Mouse (Mus musculus) limb, embryonic 11.5 days (tissue): Measurements from ENCODE around the gene Ipmk. TPM values are rescaled to one million over a fixed set of nuclear protein-coding genes. Genes with fewer than 3 reads are reported as not detected.
A peak's percentile ranks its signal among the peaks of the same experiment; 100 is the strongest.

Source experiments
- ATAC-seq: fragments of 200-750 bp; cut with Nextera tagmentation; 2 replicates; pipeline ENCODE4 v1.8.0; 2017; ENCODE audit warnings: low read depth; ENCODE audit not compliant: insufficient number of reproducible peaks, low FRiP score, low TSS enrichment
- DNase-seq: peaks from one replicate; pipeline ENCODE4 v3.0.0-alpha.2; 2015; ENCODE audit warnings: low spot score
- H3K27ac ChIP-seq: fragments of 300-500 bp; sonication (generic); replicated peaks from 2 replicates; pipeline ENCODE4 v1.5.1; 2014; ENCODE audit warnings: low read depth, mild to moderate bottlenecking, low read length
- H3K27me3 ChIP-seq: fragments of 300-500 bp; sonication (generic); 2 replicates; pipeline ENCODE4 v1.6.1; 2014; ENCODE audit warnings: mild to moderate bottlenecking, low read length, mixed read lengths; ENCODE audit not compliant: control insufficient read depth, insufficient read depth
- H3K36me3 ChIP-seq: fragments of 300-500 bp; sonication (generic); 2 replicates; pipeline ENCODE4 v1.6.1; 2014; ENCODE audit warnings: mild to moderate bottlenecking, low read length, moderate library complexity, mixed read lengths; ENCODE audit not compliant: control insufficient read depth, insufficient read depth
- H3K4me1 ChIP-seq: fragments of 300-500 bp; sonication (generic); 2 replicates; pipeline ENCODE4 v1.6.1; 2014; ENCODE audit warnings: low read length, mixed read lengths; ENCODE audit not compliant: control insufficient read depth, insufficient read depth
- H3K4me2 ChIP-seq: fragments of 300-500 bp; sonication (generic); 2 replicates; pipeline ENCODE4 v1.6.1; 2014; ENCODE audit warnings: low read depth, mild to moderate bottlenecking, moderate library complexity; ENCODE audit not compliant: severe bottlenecking
- H3K4me3 ChIP-seq: fragments of 300-500 bp; sonication (generic); 2 replicates; pipeline ENCODE4 v1.5.1; 2014; ENCODE audit warnings: low read depth, low read length
- H3K9ac ChIP-seq: fragments of 300-500 bp; sonication (generic); 2 replicates; pipeline ENCODE4 v1.6.1; 2014; ENCODE audit warnings: mild to moderate bottlenecking, low read length
- H3K9me3 ChIP-seq: fragments of 300-500 bp; sonication (generic); 2 replicates; pipeline ENCODE4 v1.6.1; 2016; ENCODE audit warnings: low read length; ENCODE audit not compliant: control insufficient read depth
- WGBS: fragments of 180-500 bp; shearing (Covaris S2); extraction: QIAGEN DNeasy Blood & Tissue Kit; methylation state at CpG from one replicate; pipeline ENCODE4 v1.1.7; 2014; 5-methylcytosine and 5-hydroxymethylcytosine counted together
- polyA plus RNA-seq: library from polyadenylated mRNA; unstranded; fragments of >200 nt; fragmentation: Nextera tagmentation; extraction: Ambion mirVana; gene quantifications from 2 replicates; pipeline ENCODE4 v1.2.1, GENCODE M21; 2014

Gene Ipmk
- polyA plus RNA-seq, 1 experiment from 2014 or later = 20.9 TPM

- no peak overlapping the region for H3K4me2 ChIP-seq
- H3K4me3 ChIP-seq = no peak overlapping the region
- peaks cover 14% of the 10 kb centered on the region for H3K4me1 ChIP-seq
- no peaks in the 10 kb centered on the region for H3K36me3 ChIP-seq
- no peaks in the 10 kb centered on the region for H3K27me3 ChIP-seq
- H3K9me3 ChIP-seq = no peaks in the 10 kb centered on the region
- no peak overlapping the region for H3K9ac ChIP-seq
- DNase-seq (no peak), ATAC-seq (no peak)
- H3K27ac ChIP-seq = no peak overlapping the region
- 91% methylated on average over 7 of the region's 7 CpGs for WGBS
These were observed 5.3 kb upstream of the Ipmk start for GRCm38 (mm10) chr10:71342030-71342805.

GRCm38 (mm10) chr10:71343130-71343529, 4.4 kb upstream of the Ipmk start:
- H3K27ac ChIP-seq = no peak overlapping the region
- no peaks in the 10 kb centered on the region for H3K9me3 ChIP-seq
- DNase-seq (no peak), ATAC-seq (no peak)
- H3K4me2 ChIP-seq = no peak overlapping the region
- H3K4me1 ChIP-seq = peaks cover 14% of the 10 kb centered on the region
- H3K4me3 ChIP-seq = no peak overlapping the region
- no peaks in the 10 kb centered on the region for H3K27me3 ChIP-seq
- H3K9ac ChIP-seq = no peak overlapping the region
- H3K36me3 ChIP-seq = no peaks in the 10 kb centered on the region
- WGBS = 87% methylated on average over 3 of the region's 3 CpGs

GRCm38 (mm10) chr10:71343567-71344265, 3.8 kb upstream of the Ipmk start:
- no peak for DNase-seq
- ATAC-seq = no peak
- Histone ChIP-seq H3K27me3 (no peaks in the 10 kb centered on the region), H3K36me3 (no peaks in the 10 kb centered on the region), H3K4me2 (peak overlapping the region; percentile 78), H3K4me1 (peaks cover 14% of the 10 kb centered on the region), H3K9ac (no peak overlapping the region; the same call in 1 of the 2 replicates), H3K4me3 (peak overlapping the region; percentile 60), H3K9me3 (no peaks in the 10 kb centered on the region), H3K27ac (no peak overlapping the region)
- 24% methylated on average over 14 of the region's 14 CpGs for WGBS

GRCm38 (mm10) chr10:71344579-71345143, 2.9 kb upstream of the Ipmk start, which contains the start of gene Cisd1:
Cisd1 (minus strand) TSS chr10:71344954.
- Histone ChIP-seq H3K4me3 (peak within 1 kb of the TSS; percentile 60), H3K9me3 (no peaks in the 10 kb centered on the region), H3K4me2 (peak within 1 kb of the TSS; percentile 78), H3K36me3 (no peaks in the 10 kb centered on the region), H3K27me3 (no peaks in the 10 kb centered on the region), H3K27ac (no peak within 1 kb of the TSS), H3K9ac (peak within 1 kb of the TSS; percentile 75), H3K4me1 (peaks cover 9% of the 10 kb centered on the region)
- peak; percentile 94 for DNase-seq
- ATAC-seq = peak; percentile 61
- WGBS = under 1% methylated on average over 59 of the region's 60 CpGs

- no peaks in the 10 kb centered on the region for H3K27me3 ChIP-seq
- peaks cover 9% of the 10 kb centered on the region for H3K4me1 ChIP-seq
- H3K36me3 ChIP-seq = no peaks in the 10 kb centered on the region
- 36% methylated on average over 2 of the region's 2 CpGs for WGBS
- no peak for DNase-seq
- no peak overlapping the region for H3K4me3 ChIP-seq
- no peak overlapping the region for H3K4me2 ChIP-seq
- no peak overlapping the region for H3K9ac ChIP-seq
- no peaks in the 10 kb centered on the region for H3K9me3 ChIP-seq
- no peak for ATAC-seq
- no peak overlapping the region for H3K27ac ChIP-seq
These were observed 1.5 kb upstream of the Ipmk start for GRCm38 (mm10) chr10:71346106-71346505.

- Histone ChIP-seq H3K9me3 (no peaks in the 10 kb centered on the region), H3K4me1 (peaks cover 9% of the 10 kb centered on the region), H3K27me3 (no peaks in the 10 kb centered on the region), H3K9ac (peak overlapping the region; percentile 53; the same call in 1 of the 2 replicates), H3K27ac (peak overlapping the region; percentile 38; the same call in 1 of the 2 replicates), H3K36me3 (no peaks in the 10 kb centered on the region), H3K4me3 (peak overlapping the region; percentile 87), H3K4me2 (peak overlapping the region; percentile 94)
- 10% methylated on average over 13 of the region's 13 CpGs for WGBS
- no peak for DNase-seq
- ATAC-seq = no peak; the same call in 1 of the 2 replicates
These were observed 648 bp upstream of the Ipmk start for GRCm38 (mm10) chr10:71346722-71347508.

GRCm38 (mm10) chr10:71347964-71348636, 537 bp downstream of the Ipmk start:
- Histone ChIP-seq H3K4me3 (peak overlapping the region; percentile 87), H3K9me3 (no peaks in the 10 kb centered on the region), H3K36me3 (no peaks in the 10 kb centered on the region), H3K4me1 (peaks cover 9% of the 10 kb centered on the region), H3K27me3 (no peaks in the 10 kb centered on the region), H3K9ac (peak overlapping the region; percentile 78), H3K27ac (peak overlapping the region; percentile 30; the same call in 1 of the 2 replicates), H3K4me2 (peak overlapping the region; percentile 94)
- ATAC-seq (peak; percentile 57), DNase-seq (peak; percentile 67)
- WGBS = under 1% methylated on average over 43 of the region's 48 CpGs
